Mouse (Mus musculus) adrenal gland, postnatal 14 days (tissue): Measurements from ENCODE around the gene Gm49369. TPM values are rescaled to one million over a fixed set of nuclear protein-coding genes. Genes with fewer than 3 reads are reported as not detected.

Experiments
- DNase-seq: peaks from one replicate; pipeline ENCODE4 v3.0.0; 2021; ENCODE audit warnings: mixed read lengths
- total RNA-seq: library from RNA; stranded (reverse); gene quantifications from 2 replicates; pipeline ENCODE4 v1.2.3, GENCODE M21; 2021

Gm49369 gene
- total RNA-seq, 1 experiment from 2014 or later, result 1.4 TPM

GRCm38 (mm10) chr7:142394261-142395190 is 12.1 kb upstream of the Gm49369 start:
- DNase-seq, result no peak

- peak; percentile 88 for DNase-seq
Measured at GRCm38 (mm10) chr7:142393191-142393590, 10.7 kb upstream of the Gm49369 start.

GRCm38 (mm10) chr7:142391609-142392008 is 9.1 kb upstream of the Gm49369 start:
- no peak for DNase-seq

- DNase-seq, result peak; percentile 65
Measured at GRCm38 (mm10) chr7:142391108-142391507, 8.6 kb upstream of the Gm49369 start.

GRCm38 (mm10) chr7:142389961-142390650 is 7.6 kb upstream of the Gm49369 start:
- no peak for DNase-seq

- DNase-seq, result no peak
Measured at GRCm38 (mm10) chr7:142388740-142389139, 6.3 kb upstream of the Gm49369 start.

GRCm38 (mm10) chr7:142388198-142388597 is 5.7 kb upstream of the Gm49369 start:
- no peak for DNase-seq

- peak; percentile 99 for DNase-seq
Measured at GRCm38 (mm10) chr7:142387419-142388148, 5.1 kb upstream of the Gm49369 start, which contains the start of gene Ctsd. TSS of gene Ctsd (minus strand) at chr7:142388038.

GRCm38 (mm10) chr7:142386621-142387201 is 4.2 kb upstream of the Gm49369 start:
- peak; percentile 76 for DNase-seq

GRCm38 (mm10) chr7:142385742-142386403 is 3.4 kb upstream of the Gm49369 start:
- DNase-seq, result peak; percentile 12

GRCm38 (mm10) chr7:142384306-142384705 is 1.8 kb upstream of the Gm49369 start:
- DNase-seq, result no peak

- no peak for DNase-seq
Measured at GRCm38 (mm10) chr7:142381175-142381574, 1.3 kb downstream of the Gm49369 start.

- no peak for DNase-seq
Measured at GRCm38 (mm10) chr7:142379186-142379585, 3.3 kb downstream of the Gm49369 start.

- no peak for DNase-seq
Measured at GRCm38 (mm10) chr7:142377233-142377925, 5.1 kb downstream of the Gm49369 start.

- no peak for DNase-seq
Measured at GRCm38 (mm10) chr7:142376096-142376495, 6.4 kb downstream of the Gm49369 start.

- peak; percentile 92 for DNase-seq
Measured at GRCm38 (mm10) chr7:142375261-142375724, 7.2 kb downstream of the Gm49369 start.

GRCm38 (mm10) chr7:142374413-142375015 is 8.0 kb downstream of the Gm49369 start:
- peak; percentile 48 for DNase-seq

- DNase-seq, result no peak
Measured at GRCm38 (mm10) chr7:142373641-142374412, 8.6 kb downstream of the Gm49369 start, which contains the start of gene Ifitm10. TSS of gene Ifitm10 (minus strand) at chr7:142373753.

GRCm38 (mm10) chr7:142373039-142373438 is 9.4 kb downstream of the Gm49369 start:
- no peak for DNase-seq
